Mouse (Mus musculus) ES-E14 (cell line): ENCODE measurements at regions not wholly inside any gene's neighbourhood (a gene's known extent, or its start where the extent isn't known, plus 50 kb on each side); places are given as distances from the start of the nearest gene placed in this dataset.

Source experiments
- CHD2 ChIP-seq: IDR thresholded peaks from 2 replicates; pipeline ENCODE4 v1.6.1; 2014; ENCODE audit warnings: mild to moderate bottlenecking, low read depth, low read length, inconsistent platforms
- HCFC1 ChIP-seq: IDR thresholded peaks from 2 replicates; pipeline ENCODE4 v1.6.1; 2012; ENCODE audit warnings: low read length, inconsistent platforms, borderline replicate concordance; ENCODE audit not compliant: insufficient read depth
- MAFK ChIP-seq: IDR thresholded peaks from 2 replicates; pipeline ENCODE4 v1.6.1; 2014; ENCODE audit warnings: mild to moderate bottlenecking, low read depth, low read length, inconsistent platforms; ENCODE audit not compliant: insufficient read depth

- no peak for TF ChIP-seq CHD2
- TF ChIP-seq MAFK: no peak
- no peak for TF ChIP-seq HCFC1
Observed at GRCm38 (mm10) chr3:65006127-65006526, 103.1 kb upstream of the Kcnab1 start.
